Mouse (Mus musculus): Measurements from ENCODE around the gene Efhb.

Efhb gene

DNA sequence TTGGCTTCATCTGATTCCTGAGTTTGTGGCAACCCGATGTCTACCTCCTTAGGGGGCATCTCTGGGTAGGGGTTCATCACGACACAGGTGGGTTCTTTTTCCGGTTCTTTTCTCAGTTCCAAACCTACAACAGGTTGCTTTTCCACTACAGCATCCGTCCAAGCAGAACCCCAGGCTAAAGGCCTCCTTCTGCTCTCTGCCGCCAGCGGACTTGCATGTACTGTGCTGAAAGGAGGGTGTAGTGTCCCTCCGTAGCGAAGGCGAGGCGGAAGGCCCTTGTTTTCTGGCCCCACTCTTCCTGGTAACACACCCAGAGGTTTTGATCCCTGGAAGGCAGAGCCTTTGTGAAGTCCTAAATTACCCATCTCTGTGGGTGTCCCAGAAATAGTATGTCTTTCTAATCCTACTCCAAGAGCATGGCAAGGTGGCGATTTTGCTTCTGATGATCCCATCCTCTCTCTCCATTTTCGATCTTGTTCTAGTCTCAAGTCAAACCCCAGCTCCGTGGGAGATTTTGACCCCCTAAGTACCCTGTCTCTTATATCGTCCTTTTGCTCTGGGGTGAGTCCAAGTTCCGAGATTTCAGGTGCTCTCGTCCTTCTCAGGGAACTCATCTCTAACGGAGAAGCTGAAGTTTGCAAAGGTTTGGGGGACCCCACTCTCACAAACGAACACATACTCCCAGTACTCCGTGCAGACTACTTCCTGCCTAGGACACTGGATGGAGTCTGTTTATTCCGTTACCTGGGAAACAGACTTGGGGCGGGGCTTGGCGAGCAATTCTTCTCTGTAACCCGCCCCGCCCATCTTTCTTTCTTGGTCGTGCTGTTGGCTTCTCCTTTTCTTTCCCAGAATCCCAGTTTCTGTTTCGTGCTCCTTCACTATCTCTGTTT lies at the start of gene Efhb:
TSS of gene Efhb (minus strand) at position 719 of the 893 bp plus-strand sequence.
- DNase-seq (ENCODE audit: low spot score in 2 of 2) = peak; percentile 35 to 38

DNA sequence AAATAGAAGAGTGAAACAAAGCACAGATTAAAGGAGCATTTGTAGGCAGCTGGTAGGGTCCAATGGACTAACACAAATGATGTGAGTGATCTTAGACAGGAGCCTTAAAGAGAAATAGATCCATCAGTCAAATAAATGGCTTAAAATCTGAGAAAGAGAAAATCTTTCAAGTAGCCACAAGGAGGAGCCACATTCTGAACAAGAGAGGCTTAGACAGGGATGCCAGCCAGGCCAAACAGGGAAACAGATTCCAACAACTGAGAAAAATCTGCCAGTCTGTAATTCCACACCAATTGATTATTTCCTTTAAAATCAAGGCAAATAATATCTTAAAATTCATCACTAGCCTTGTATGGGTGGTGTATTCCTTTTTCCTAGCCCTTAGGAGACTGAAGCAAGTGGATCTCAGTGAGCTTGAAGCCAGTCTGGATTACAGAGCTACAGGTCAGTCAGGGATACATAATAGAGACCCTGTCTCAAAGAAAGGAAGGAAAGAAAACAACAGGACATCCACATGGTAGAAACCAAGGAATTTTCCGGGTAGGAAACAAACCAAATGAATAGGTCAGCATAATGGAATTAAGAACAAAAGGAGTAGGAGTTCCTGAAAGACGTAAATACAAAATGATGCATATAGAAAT lies 49.3 kb upstream of the Efhb start:
- DNase-seq (ENCODE audit: low spot score in 2 of 2) = no peak

DNA sequence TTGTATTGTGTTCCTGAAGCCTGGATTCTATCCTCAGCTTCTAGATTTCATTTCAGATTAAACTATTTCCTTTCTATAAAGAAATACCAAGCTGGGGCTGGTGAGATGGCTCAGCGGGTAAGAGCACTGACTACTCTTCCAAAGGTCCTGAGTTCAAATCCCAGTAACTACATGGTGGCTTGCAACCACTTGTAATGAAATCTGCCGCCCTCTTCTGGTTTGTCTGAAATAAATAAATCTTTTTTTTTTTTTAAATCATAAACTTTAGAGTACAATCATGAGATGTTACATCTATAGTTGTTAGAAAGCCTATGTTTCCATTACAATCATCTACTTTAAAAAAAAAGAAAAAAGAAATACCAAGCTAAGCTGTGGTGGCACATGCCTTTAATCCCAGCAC lies 39.8 kb upstream of the Efhb start:
- DNase-seq (ENCODE audit: low spot score in 2 of 2) = no peak

GRCm38 (mm10) chr17:53489007-53489378 lies 25.9 kb upstream of the Efhb start:
- DNase-seq (ENCODE audit: low spot score in 2 of 2) = no peak

DNA sequence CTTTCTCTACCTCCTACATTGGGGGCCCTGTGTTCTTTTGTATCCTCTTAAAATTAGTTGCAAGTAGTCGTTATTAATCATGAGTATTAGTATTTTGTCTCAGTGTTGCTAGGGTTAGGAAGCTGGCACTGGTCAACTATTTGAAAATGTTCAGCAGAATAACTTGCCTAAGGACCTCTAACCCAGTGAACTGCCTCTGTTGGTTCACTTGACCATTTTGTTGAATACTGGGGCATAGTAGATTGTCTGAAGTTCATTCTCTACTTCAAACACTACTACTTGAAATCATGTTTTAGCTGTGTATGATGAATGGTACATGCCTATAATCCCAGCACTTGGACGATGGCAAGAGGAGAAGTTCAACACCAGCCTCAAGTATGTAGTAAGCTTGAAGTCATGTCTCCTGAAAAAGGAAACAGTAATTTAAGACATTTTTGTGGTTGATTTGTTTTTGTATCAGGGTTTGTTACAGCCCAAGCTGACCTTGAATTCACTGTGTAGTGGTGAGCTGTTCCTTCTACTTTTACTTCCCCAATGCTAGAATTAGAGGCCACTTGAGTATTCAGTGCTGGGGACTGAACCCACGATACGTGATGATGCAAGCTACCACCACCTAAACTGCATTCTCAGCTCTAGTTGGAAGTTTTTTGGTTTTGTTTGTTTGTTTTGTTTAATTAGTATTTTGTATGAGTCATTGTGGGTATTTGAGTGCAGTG lies 25.3 kb upstream of the Efhb start:
- peak in 1 of 2 experiments; percentile 16 for DNase-seq (ENCODE audit: low spot score in 2 of 2)

GRCm38 (mm10) chr17:53480433-53480832 lies 17.3 kb upstream of the Efhb start:
- no peak for DNase-seq (ENCODE audit: low spot score in 2 of 2)

DNA sequence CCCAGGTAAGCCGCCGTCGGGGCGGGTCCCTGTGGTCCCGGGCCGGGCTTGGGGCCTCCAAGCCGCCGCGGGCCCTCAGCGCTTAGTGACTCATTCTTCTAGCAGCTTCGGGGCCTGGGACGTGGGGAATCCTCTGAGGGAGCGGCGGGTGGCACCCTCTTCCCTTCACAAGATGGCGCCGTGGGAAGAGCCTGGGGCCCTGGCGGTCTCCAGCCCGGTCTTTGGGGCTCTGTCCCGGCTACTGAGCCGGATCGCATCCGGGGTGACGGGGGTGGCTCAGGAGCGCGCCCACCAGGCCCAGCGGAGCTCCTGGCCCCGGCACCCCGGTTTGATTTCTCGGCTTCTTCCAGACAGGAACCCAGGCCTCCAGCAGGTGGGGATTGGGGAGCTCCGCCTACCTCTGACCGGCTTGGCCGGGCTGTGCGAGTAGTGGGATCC lies 16.5 kb upstream of the Efhb start:
- peak; percentile 43 to 59 for DNase-seq (ENCODE audit: low spot score in 2 of 2)

- peak; percentile 97 to 99 for DNase-seq (ENCODE audit: low spot score in 2 of 2)
Measured at GRCm38 (mm10) chr17:53478858-53479603, 15.9 kb upstream of the Efhb start, which contains the start of gene Rab5a. Gene Rab5a (plus strand): TSS chr17:53479234.

DNA sequence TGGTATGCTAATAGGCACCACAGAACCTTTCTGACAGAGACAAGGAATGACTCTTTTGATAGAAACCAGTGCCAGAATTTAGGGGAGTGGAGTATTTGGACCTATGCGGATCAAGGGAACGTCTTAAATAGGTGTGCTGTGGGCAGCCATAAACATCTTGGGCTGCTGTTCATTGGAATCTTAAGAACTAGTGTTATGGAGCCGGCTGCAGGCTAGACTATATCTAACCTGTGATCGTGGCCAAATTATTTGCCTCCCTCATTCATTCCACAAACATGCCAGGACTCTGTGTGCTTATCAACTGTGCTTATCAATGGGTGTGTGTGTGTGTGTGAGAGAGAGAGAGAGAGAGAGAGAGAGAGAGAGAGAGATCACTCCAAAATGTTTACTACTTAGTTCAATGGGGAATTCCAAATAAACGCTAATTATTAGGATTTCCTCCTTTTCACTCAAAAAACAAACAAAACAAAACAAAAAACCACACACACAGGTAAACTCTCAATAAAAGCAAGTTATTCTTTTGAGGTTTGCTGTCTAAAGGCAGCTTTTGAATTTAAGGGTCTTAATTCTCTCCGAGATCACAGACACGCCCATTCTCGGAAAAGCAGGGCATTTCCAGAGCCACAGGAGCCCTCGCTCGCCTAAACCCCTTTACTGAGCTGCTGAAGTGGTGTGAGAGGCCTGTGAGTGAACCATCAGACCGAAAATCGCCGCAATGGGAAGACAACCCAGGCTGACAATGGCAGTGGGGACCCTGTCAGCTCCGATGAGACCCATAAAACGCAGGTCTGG lies 15.1 kb upstream of the Efhb start:
- DNase-seq (ENCODE audit: low spot score in 2 of 2) = no peak

GRCm38 (mm10) chr17:53468697-53469096 lies 5.6 kb upstream of the Efhb start:
- DNase-seq (ENCODE audit: low spot score in 2 of 2) = no peak

GRCm38 (mm10) chr17:53465569-53465968 lies 2.4 kb upstream of the Efhb start:
- DNase-seq (ENCODE audit: low spot score in 2 of 2) = no peak

- no peak for DNase-seq (ENCODE audit: low spot score in 2 of 2)
Measured at GRCm38 (mm10) chr17:53463496-53463840, 347 bp upstream of the Efhb start.

DNA sequence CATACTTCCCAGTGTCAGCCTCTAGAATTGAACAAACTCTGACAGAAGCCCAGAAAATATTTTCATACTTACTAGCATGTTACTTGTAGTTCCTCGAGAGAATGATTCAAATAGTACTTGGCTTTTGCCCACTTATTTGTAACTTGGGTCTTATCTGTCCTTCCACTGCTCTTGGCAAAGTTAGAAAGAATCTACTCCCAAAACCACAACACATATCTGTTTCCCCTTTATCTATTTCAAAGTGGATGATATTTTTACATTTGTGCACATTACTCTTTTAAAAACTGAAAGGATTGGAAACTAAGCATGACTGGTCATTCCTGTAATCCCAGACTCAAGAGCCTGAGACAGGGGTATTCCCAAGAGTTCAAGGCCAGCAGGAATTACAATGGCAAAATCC lies 6.4 kb downstream of the Efhb start:
- no peak for DNase-seq (ENCODE audit: low spot score in 2 of 2)

- no peak for DNase-seq (ENCODE audit: low spot score in 2 of 2)
Measured at GRCm38 (mm10) chr17:53456152-53456551, 7.0 kb downstream of the Efhb start.

DNA sequence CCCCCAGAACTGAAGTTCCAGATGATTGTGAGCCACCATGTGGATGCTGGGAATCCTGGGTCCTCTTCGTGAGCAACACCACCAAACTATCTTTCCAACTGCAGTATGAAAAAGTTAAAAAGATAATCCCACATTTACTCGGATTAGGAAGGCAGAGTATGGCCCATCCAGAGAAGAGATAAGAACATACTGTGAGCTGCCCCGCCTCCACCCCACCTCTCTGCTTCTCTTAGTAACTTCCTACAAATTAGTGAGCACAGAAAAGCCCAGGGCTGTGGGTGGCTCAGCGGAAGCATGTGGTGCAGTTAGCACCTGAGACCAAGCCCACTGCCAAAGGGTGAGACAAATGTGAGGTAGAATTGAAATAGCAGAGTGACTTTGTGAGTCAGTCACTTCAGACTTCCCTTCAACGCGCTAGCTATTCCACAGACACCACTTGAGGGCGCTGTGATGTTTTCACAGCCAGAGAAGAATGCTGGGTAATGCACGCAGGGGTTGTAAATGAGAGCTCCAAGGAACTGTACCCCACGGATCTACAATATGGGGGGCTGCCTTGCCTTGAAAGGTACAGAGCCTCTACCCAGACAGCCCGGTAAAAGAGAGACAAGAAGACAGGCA lies 60.3 kb downstream of the Efhb start:
- peak in 1 of 2 experiments; percentile 1 for DNase-seq (ENCODE audit: low spot score in 2 of 2)

GRCm38 (mm10) chr17:53393201-53393600 lies 69.9 kb downstream of the Efhb start:
- no peak for DNase-seq (ENCODE audit: low spot score in 2 of 2)

DNA sequence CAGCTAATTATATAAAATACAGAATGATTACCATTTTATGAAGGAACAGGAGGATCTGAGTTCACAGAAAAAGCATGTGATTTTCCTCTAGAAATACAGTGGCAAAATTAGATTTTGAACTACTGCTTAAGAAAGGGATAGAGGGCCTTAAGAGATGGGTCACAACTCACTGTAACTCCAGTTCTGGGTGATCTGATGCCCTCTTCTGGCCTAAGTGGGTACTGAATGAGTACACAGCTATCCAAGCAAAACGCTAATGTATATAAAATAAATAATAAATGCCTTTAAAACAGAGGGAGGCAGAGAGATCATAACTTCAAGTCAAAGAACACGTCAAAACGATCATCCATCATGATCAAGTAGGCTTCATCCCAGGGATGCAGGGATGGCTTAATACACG lies 73.6 kb downstream of the Efhb start:
- DNase-seq (ENCODE audit: low spot score in 2 of 2) = peak in 1 of 2 experiments; percentile 3

DNA sequence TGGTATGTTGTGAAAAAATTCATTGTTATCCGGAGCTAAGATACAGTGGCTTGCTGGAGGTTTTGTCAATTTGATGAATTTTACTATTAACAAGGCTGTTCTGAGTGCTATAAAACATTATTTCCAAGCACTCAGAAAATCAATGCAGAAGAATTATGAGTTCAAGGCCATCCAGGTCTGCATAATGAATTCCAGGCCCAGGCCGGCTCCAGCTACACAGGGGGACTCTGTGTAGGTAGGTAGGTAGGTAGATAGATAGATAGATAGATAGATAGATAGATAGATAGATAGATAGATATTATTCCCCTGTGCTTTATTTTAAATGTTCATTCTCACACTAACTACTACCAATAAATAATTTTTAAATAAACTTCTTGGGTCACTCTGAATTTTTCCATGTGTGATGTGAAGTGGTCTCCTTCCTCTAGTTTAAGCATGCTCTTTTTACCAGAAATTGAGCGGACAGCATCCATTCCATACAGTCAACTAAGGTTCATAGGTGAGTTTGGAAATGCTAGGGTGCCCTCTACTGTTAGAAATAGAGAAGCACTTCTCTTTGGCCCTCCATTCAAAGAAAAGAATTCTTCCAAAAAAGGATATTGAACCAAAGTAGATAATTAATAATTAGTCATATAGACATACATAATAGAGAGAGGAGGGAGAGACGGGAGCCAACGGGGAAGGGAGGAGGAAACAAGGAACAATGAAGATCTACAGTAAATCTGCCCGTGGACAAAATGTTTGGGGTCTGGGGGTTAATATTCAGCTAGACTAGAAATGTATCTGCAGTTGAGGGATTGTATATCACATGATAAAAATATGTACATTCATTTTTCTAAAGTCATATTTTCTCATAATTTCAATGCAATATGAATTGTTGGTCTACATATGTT lies 75.3 kb downstream of the Efhb start:
- no peak for DNase-seq (ENCODE audit: low spot score in 2 of 2)

GRCm38 (mm10) chr17:53386863-53387262 lies 76.3 kb downstream of the Efhb start:
- no peak for DNase-seq (ENCODE audit: low spot score in 2 of 2)
